Mouse (Mus musculus) myocyte (in vitro differentiated cells): ENCODE data around the gene Synj2. TPM values are rescaled to one million over a fixed set of nuclear protein-coding genes. Genes with fewer than 3 reads are reported as not detected.
A peak's percentile ranks its signal among the peaks of the same experiment; 100 is the strongest.

Source experiments
- H3K27me3 ChIP-seq: one replicate; pipeline ENCODE4 v1.6.1; 2011; ENCODE audit not compliant: control insufficient read depth, insufficient read depth, insufficient read length
- H3K36me3 ChIP-seq: one replicate; pipeline ENCODE4 v1.6.1; 2011; ENCODE audit not compliant: control insufficient read depth, insufficient read depth
- H3K4me2 ChIP-seq: one replicate; pipeline ENCODE4 v1.6.1; 2011; ENCODE audit warnings: low read depth, control low read depth
- H3K4me3 ChIP-seq: one replicate; pipeline ENCODE4 v1.5.1; 2011; ENCODE audit warnings: mild to moderate bottlenecking, control low read depth, moderate library complexity
- H3K79me2 ChIP-seq: one replicate; pipeline ENCODE4 v1.6.1; 2011; ENCODE audit not compliant: control insufficient read depth, insufficient read depth
- H3ac ChIP-seq: one replicate; pipeline ENCODE4 v1.6.1; 2011; ENCODE audit not compliant: control insufficient read depth, insufficient read length
- CEBPB ChIP-seq: IDR thresholded peaks from 2 replicates; pipeline ENCODE4 v1.6.1; 2011; ENCODE audit warnings: mild to moderate bottlenecking, moderate library complexity; ENCODE audit not compliant: poor library complexity, insufficient read depth, severe bottlenecking
- E2F4 ChIP-seq: IDR thresholded peaks from one replicate; pipeline ENCODE4 v1.6.1; 2011; ENCODE audit warnings: mild to moderate bottlenecking, control low read depth, moderate library complexity; ENCODE audit not compliant: insufficient read depth
- MAX ChIP-seq: IDR thresholded peaks from one replicate; pipeline ENCODE4 v1.6.1; 2011; ENCODE audit warnings: low read depth, mild to moderate bottlenecking, control low read depth
- MYOD1 ChIP-seq, 3 experiments: IDR thresholded peaks; one replicate each; pipeline ENCODE4 v1.6.1; 2011; ENCODE audit warnings: control low read depth in 2 of 3, low read depth in 2 of 3, mild to moderate bottlenecking in 2 of 3, moderate library complexity in 1 of 3; ENCODE audit not compliant: insufficient read length in 2 of 3, control insufficient read depth in 1 of 3
- MYOG ChIP-seq, 3 experiments: IDR thresholded peaks; one replicate each; pipeline ENCODE4 v1.6.1; 2011; ENCODE audit warnings: control low read depth in 2 of 3, low read depth in 2 of 3, mild to moderate bottlenecking in 2 of 3; ENCODE audit not compliant: insufficient read length in 2 of 3, control insufficient read depth in 1 of 3, insufficient read depth in 1 of 3
- POLR2A ChIP-seq: IDR thresholded peaks from one replicate; pipeline ENCODE4 v1.6.1; 2011; ENCODE audit warnings: low read depth, mild to moderate bottlenecking, control low read depth, moderate library complexity; ENCODE audit not compliant: insufficient read length
- POLR2AphosphoS2 ChIP-seq: IDR thresholded peaks from one replicate; pipeline ENCODE4 v1.6.1; 2011; ENCODE audit warnings: low read depth, control low read depth; ENCODE audit not compliant: insufficient read length
- REST ChIP-seq: IDR thresholded peaks from one replicate; pipeline ENCODE4 v1.6.1; 2011; ENCODE audit warnings: mild to moderate bottlenecking, control low read depth, moderate library complexity; ENCODE audit not compliant: insufficient read depth, insufficient read length
- SRF ChIP-seq: IDR thresholded peaks from one replicate; pipeline ENCODE4 v1.6.1; 2011; ENCODE audit warnings: low read depth; ENCODE audit not compliant: control insufficient read depth, insufficient read length
- TCF12 ChIP-seq: IDR thresholded peaks from one replicate; pipeline ENCODE4 v1.6.1; 2011; ENCODE audit warnings: mild to moderate bottlenecking, control low read depth; ENCODE audit not compliant: poor library complexity, insufficient read depth, severe bottlenecking
- TCF3 ChIP-seq: IDR thresholded peaks from one replicate; pipeline ENCODE4 v1.6.1; 2011; ENCODE audit warnings: low read depth, control low read depth; ENCODE audit not compliant: insufficient read length
- USF1 ChIP-seq: IDR thresholded peaks from one replicate; pipeline ENCODE4 v1.6.1; 2011; ENCODE audit warnings: low read depth, mild to moderate bottlenecking, control low read depth, moderate library complexity
- polyA plus RNA-seq: library from polyadenylated mRNA; unstranded; fragments of >200 nt; fragmentation: generic; extraction: Trizol; gene quantifications from one replicate; pipeline ENCODE4 v1.2.1, GENCODE M21; 2012; ENCODE audit warnings: missing spikeins

Gene Synj2
- polyA plus RNA-seq, 1 experiment: 32.1 TPM

DNA sequence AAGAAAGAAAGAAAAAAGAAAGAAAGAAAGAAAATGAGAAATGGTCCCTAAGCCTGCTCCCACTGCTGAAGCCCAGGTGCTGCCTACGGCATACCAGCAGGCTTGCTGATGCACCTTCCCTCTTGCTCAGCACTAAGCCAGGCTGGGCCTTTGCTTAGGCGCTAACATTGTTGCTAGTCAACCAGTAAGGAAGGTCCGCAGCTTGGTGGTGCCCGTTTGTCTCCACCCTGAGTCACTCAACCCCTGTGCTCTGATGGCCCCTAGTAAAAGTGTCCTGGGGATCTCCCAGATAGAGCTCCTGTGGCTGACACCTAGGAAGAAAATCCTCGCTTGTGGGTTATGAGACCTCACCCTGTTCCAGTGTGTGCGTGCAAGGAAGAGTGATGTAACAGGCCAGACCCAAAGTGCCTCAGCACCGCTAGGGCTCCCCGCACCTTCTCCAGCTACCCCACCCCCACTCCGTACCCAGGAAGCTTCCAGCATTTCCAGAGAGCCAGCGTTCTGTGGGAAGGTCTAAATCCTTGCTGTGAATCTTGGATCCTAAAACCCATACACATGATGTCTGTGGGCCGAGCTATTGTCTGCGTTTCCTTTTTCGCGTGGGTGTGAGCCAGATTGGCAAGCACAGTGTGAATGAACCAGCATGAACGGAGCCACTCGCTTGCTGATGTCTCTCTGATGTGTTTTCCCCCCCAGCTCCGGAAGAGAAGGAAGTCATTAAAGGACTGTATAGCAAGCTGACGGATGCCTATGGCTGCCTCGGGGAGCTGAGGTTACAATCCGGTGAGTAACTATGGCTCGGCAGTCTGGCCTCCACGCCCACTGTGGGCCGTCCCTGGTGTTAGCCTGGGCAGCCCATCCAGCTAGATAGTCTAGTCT is 34.3 kb downstream of the Synj2 start:
- Histone ChIP-seq H3ac (peak overlapping the region; percentile 32), H3K4me3 (peak overlapping the region; percentile 41), H3K79me2 (peaks cover 32% of the 10 kb centered on the region), H3K36me3 (no peaks in the 10 kb centered on the region), H3K27me3 (no peaks in the 10 kb centered on the region), H3K4me2 (peak overlapping the region; percentile 88)
- TF ChIP-seq MAX (no peak), POLR2A (peak; percentile 77), POLR2AphosphoS2 (peak; percentile 63), MYOD1 (IDR thresholded peaks at IDR 0.05; ENCODE audit: control insufficient read depth in 1 of 3, insufficient read length in 2 of 3, low read depth in 2 of 3) (peak in 1 of 3 experiments; percentile 7)

DNA sequence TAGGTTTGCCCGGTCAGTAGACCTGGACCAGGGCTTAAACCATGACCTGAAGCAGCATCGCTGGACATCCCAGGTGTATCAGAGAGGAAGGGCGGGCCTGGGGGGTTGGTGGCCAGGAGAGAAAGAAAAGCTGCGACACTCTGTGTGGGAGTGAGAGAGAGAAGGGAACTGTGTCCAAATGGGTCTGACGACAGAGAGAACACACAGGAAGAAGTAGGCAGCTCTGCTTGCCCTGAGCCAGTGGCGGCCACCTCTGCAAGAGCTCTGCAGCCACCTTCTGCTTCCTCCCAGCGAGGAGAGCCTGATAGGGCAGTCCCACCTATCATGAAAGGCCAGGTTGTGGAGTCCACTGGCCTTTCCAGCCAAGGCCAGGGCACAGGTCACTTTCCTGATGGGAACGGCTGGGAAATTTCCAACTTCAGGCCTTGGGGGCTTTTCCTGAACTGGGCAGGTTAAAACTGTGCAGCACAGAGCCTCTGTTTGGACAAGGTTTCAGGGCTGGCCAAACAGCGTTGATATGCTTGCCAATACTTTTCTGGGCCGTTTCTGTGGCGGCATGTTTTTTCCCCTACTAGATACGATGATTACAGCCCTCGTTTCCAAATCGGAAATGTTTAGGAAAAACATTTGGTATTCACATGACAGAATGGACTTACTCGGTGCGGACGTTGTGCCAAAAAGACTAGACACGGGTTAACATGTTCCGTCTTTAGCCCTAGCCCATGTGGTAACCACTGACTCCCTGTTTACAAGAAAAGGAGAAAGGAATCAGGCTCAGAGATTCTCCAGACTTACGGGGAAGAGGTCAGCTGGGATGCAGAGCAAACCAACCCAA is 35.4 kb downstream of the Synj2 start:
- peak overlapping the region; percentile 41 for H3K4me3 ChIP-seq
- peak overlapping the region; percentile 88 for H3K4me2 ChIP-seq
- peak overlapping the region; percentile 32 for H3ac ChIP-seq
- TF ChIP-seq POLR2A (peak; percentile 46), E2F4 (no peak), POLR2AphosphoS2 (peak; percentile 54), TCF3 (no peak)
- no peaks in the 10 kb centered on the region for H3K36me3 ChIP-seq
- H3K79me2 ChIP-seq: peaks cover 40% of the 10 kb centered on the region
- H3K27me3 ChIP-seq: no peaks in the 10 kb centered on the region

DNA sequence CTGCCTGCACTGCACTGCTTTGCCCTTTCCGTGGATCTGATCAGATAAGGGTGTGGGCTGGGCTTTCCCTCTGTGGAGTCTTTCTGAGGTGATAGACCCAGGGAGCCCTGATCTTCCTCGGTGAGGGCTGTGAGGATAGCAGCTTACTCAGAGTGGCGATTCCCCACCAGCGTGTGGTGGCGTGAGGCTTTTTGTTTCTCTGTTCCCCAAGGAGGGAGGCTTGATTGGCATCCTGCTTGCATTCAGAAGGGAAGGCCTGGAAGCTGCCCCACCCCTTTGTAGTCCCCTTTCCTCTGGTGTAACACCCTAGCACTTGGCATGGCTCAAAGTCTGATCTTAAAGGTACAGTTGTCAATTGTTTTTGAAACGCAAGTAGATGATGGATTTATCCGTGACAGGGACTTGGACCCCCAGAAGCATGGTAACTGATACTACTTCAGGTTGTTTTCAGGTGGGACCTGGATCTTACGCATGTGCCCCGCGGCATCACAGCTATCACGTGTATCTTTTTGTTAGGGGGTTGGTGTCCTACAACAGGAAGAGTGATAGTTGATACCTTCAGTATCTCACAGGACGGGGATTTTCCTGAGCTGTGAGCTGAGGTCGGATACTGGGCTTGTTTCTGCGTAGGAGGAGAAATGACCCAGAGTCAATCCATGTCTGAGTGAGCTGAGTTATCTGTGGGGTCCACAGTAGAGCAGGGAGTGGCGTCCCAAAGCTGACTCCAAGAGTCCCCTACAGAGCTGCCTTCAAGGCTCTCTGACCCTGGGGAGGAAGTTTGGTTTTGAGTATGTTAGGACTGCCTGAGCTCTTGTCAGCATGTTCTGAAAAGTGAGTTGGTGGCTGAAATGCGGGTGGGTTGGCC is 36.2 kb downstream of the Synj2 start:
- Histone ChIP-seq H3K4me2 (peak overlapping the region; percentile 88), H3ac (peak overlapping the region; percentile 32), H3K4me3 (peak overlapping the region; percentile 41), H3K36me3 (no peaks in the 10 kb centered on the region), H3K27me3 (no peaks in the 10 kb centered on the region), H3K79me2 (peaks cover 41% of the 10 kb centered on the region)
- TF ChIP-seq CEBPB: no peak
- peak; percentile 87 for TF ChIP-seq POLR2A
- TF ChIP-seq USF1: peak; percentile 2

DNA sequence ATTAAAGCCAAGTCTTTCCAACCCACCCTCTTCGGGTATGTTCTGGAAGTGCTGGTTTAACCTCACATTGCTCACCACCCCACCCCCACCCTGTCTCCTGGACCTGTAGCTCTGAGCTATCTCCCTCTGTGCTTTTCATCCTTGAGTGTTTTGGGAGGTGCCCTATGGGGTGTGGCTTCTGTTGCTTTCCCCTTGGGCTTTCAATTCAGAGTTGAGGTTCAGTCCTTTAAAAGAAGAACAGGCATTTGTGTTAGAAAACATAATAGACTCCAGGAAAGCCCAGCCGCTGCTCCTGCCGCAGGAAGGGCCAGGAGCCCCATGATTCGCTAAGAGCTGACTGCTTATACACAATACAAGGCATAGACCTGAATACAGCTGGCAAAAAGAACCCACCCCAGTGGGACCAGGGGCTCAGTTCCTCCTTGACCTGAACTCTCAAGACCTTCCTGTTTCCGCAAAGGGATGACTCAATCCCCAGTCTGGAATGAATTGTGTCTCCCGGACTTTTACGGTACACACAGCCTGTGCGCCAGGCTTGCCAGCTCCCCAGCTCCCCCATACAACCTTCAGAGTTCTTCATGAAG is 36.9 kb downstream of the Synj2 start:
- H3K27me3 ChIP-seq: no peaks in the 10 kb centered on the region
- no peaks in the 10 kb centered on the region for H3K36me3 ChIP-seq
- TF ChIP-seq CEBPB: peak; percentile 14; the same call in 1 of the 2 replicates
- TF ChIP-seq MYOG (IDR thresholded peaks at IDR 0.05; ENCODE audit: control insufficient read depth in 1 of 3, insufficient read depth in 1 of 3, insufficient read length in 2 of 3, low read depth in 2 of 3): no peak
- TF ChIP-seq SRF: no peak
- TF ChIP-seq REST: no peak
- TF ChIP-seq POLR2A: peak; percentile 0
- TF ChIP-seq E2F4: no peak
- TF ChIP-seq MAX: no peak
- TF ChIP-seq TCF12: no peak
- TF ChIP-seq MYOD1 (IDR thresholded peaks at IDR 0.05; ENCODE audit: control insufficient read depth in 1 of 3, insufficient read length in 2 of 3, low read depth in 2 of 3): no peak
- TF ChIP-seq USF1: no peak
- TF ChIP-seq POLR2AphosphoS2: no peak
- peaks cover 40% of the 10 kb centered on the region for H3K79me2 ChIP-seq
- peak overlapping the region; percentile 88 for H3K4me2 ChIP-seq
- no peak overlapping the region for H3ac ChIP-seq
- H3K4me3 ChIP-seq: peak overlapping the region; percentile 41

DNA sequence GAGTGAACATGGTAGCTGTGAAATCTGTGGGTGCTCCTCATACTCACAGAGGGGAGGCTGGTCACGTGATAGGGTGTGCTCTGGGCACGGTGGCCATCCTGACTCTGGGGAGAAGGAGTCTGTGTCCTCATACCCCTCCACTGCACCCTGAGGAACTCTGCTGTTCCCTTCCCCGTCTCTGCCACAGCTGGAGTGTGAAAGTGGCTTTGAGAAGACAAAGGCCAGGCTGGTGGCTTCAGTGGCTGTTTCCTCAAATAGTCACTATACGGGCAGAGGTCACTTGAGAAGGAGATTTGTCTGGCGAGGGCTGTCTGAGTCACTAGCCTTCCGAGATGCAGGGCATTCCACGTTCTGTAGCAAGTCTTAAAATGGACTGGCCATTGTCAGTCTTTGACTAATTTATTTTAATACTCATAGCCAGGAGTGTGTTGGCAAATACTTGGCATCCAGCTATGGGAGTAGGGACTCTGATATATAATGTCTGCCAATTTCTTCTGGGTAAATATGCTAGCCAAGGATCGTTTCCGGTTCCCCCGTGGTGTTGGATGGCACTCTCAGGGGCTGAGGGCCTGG is 37.5 kb downstream of the Synj2 start:
- no peaks in the 10 kb centered on the region for H3K27me3 ChIP-seq
- peaks cover 40% of the 10 kb centered on the region for H3K79me2 ChIP-seq
- TF ChIP-seq MYOD1 (IDR thresholded peaks at IDR 0.05; ENCODE audit: control insufficient read depth in 1 of 3, insufficient read length in 2 of 3, low read depth in 2 of 3): peak in 1 of 3 experiments; percentile 62
- no peak for TF ChIP-seq TCF12
- peak; percentile 77 for TF ChIP-seq POLR2A
- no peak for TF ChIP-seq TCF3
- TF ChIP-seq SRF: no peak
- peak; percentile 89 for TF ChIP-seq USF1
- TF ChIP-seq MYOG (IDR thresholded peaks at IDR 0.05; ENCODE audit: control insufficient read depth in 1 of 3, insufficient read depth in 1 of 3, insufficient read length in 2 of 3, low read depth in 2 of 3): peak in 1 of 3 experiments; percentile 61
- TF ChIP-seq E2F4: no peak
- peak; percentile 83 for TF ChIP-seq POLR2AphosphoS2
- no peak for TF ChIP-seq REST
- H3ac ChIP-seq: no peak overlapping the region
- no peaks in the 10 kb centered on the region for H3K36me3 ChIP-seq
- H3K4me3 ChIP-seq: peak overlapping the region; percentile 41
- peak overlapping the region; percentile 88 for H3K4me2 ChIP-seq
